Mouse (Mus musculus) G1E (cell line): ENCODE results near the gene Ptprj.

Source experiments
- CTCF ChIP-seq: IDR thresholded peaks from 2 replicates; pipeline ENCODE4 v1.5.1; 2012; ENCODE audit warnings: low read depth, low read length, inconsistent platforms, mixed read lengths
- GATA1 ChIP-seq: IDR thresholded peaks from 2 replicates; pipeline ENCODE4 v1.6.1; 2012; ENCODE audit warnings: borderline replicate concordance, low read length, inconsistent platforms, mixed read lengths
- TAL1 ChIP-seq: conservative IDR thresholded peaks from 2 replicates; pipeline ENCODE4 v1.6.1; 2012; ENCODE audit warnings: low read depth, low read length, inconsistent platforms, mixed read lengths

- TF ChIP-seq CTCF (no peak), GATA1 (no peak), TAL1 (no peak)
These were observed 26.6 kb downstream of the Ptprj start for GRCm38 (mm10) chr2:90553861-90554260.
